Mouse (Mus musculus): ENCODE results near the gene Zfp106. TPM values are rescaled to one million over a fixed set of nuclear protein-coding genes. Genes with fewer than 3 reads are reported as not detected.
A peak's percentile ranks its signal among the peaks of the same experiment; 100 is the strongest.
"Not testable (repeated sequence)": the region's sequence is repeated elsewhere in the genome, so short reads cannot be mapped to it uniquely, and the experiment has no call there.

The Zfp106 gene
- polyA plus RNA-seq, 1 experiment from 2014 or later: 75.0 TPM

DNA sequence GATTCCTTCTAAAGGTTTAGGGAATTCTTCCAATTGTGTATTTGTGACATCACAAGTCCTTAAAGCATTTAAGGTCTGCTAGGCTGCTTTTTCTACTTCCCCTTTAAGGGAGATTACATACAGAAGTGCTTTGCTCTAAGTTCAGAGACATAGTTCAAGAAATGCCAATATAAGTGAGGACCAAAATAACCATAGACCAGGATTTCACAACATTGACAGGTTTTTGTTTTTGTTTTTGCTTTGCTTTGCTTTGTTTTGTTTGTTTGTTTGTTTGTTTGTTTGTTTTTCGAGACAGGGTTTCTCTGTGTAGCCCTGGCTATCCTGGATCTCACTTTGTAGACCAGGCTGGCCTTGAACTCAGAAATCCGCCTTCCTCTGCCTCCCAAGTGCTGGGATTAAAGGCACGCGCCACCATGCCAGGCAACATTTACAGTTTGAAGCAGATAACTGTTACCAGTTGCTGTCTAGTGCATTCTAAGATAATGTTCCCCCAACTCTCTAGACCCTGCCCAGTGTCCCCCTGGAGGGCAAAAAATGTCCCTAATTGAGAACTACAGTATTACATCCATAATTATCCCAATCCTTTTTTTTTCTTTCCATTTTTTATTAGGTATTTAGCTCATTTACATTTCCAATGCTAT is 1.0 kb upstream of the Zfp106 start:
- Histone ChIP-seq H3K4me1 (replicated peaks; ENCODE audit: control insufficient read depth, insufficient read depth, low read length) (peaks cover 15% of the 10 kb centered on the region), H3K27ac (ENCODE audit: low read depth, low read length) (peak overlapping the region; percentile 79), H3K4me2 (peak overlapping the region; percentile 19; the same call in 1 of the 2 replicates)
- WGBS: 63% methylated on average over 4 of the region's 4 CpGs
- not testable (repeated sequence) for H3K4me3 ChIP-seq (ENCODE audit: low read depth, low read length); H3K9ac ChIP-seq (ENCODE audit: low read depth, low read length); H3K27me3 ChIP-seq (replicated peaks; ENCODE audit: control insufficient read depth, insufficient read depth, low read length); DNase-seq (ENCODE audit: low spot score); ATAC-seq (replicated peaks; ENCODE audit: low FRiP score); H3K36me3 ChIP-seq (ENCODE audit: control insufficient read depth, insufficient read depth, low read length); H3K9me3 ChIP-seq (ENCODE audit: control insufficient read depth, low read length)

DNA sequence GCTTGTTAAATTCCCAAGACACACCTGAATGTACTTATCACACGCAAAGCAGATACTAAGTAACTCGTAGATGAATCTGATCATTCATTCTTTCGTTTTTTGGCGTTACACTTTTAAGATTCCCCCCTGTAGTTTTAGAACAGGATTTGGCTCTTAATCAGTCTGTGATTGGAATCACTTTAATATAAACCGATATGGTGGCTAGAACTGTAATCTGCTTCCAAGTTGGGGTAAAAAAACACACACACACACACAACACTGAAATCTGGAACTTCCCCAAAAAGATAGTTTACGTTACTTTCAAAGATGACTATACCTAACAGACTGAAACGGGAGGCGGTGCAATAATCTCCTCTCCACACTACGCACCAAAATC is 796 bp downstream of the Zfp106 start:
- DNase-seq (ENCODE audit: low spot score): no peak
- Histone ChIP-seq H3K27me3 (replicated peaks; ENCODE audit: control insufficient read depth, insufficient read depth, low read length) (no peaks in the 10 kb centered on the region), H3K4me1 (replicated peaks; ENCODE audit: control insufficient read depth, insufficient read depth, low read length) (peaks cover 12% of the 10 kb centered on the region), H3K36me3 (ENCODE audit: control insufficient read depth, insufficient read depth, low read length) (no peaks in the 10 kb centered on the region), H3K27ac (ENCODE audit: low read depth, low read length) (peak overlapping the region; percentile 80), H3K4me2 (peak overlapping the region; percentile 88), H3K9me3 (ENCODE audit: control insufficient read depth, low read length) (no peaks in the 10 kb centered on the region), H3K4me3 (ENCODE audit: low read depth, low read length) (peak overlapping the region; percentile 91), H3K9ac (ENCODE audit: low read depth, low read length) (peak overlapping the region; percentile 97)
- WGBS: 13% methylated on average over 9 of the region's 9 CpGs
- no peak for ATAC-seq (replicated peaks; ENCODE audit: low FRiP score)

DNA sequence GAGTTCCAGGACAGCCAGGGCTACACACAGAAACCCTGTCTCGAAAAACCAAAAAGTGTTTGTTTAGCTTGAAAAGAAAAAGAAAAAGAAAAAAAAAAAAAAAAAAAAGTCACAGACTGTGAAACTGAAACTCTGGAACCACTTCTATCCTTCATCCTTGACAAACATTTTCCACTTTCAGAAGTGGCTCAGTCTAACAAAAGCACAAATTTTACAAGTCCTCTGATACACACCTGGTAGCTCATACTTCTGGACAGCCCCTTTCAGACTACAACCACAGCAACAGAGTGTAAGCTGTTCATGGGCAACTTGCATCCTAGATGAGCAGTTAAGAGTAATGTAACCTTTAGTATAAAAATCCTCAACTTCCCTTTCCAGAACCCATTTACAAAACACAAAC is 2.1 kb downstream of the Zfp106 start:
- peaks cover 12% of the 10 kb centered on the region for H3K4me1 ChIP-seq (replicated peaks; ENCODE audit: control insufficient read depth, insufficient read depth, low read length)
- ATAC-seq (replicated peaks; ENCODE audit: low FRiP score): no peak

DNA sequence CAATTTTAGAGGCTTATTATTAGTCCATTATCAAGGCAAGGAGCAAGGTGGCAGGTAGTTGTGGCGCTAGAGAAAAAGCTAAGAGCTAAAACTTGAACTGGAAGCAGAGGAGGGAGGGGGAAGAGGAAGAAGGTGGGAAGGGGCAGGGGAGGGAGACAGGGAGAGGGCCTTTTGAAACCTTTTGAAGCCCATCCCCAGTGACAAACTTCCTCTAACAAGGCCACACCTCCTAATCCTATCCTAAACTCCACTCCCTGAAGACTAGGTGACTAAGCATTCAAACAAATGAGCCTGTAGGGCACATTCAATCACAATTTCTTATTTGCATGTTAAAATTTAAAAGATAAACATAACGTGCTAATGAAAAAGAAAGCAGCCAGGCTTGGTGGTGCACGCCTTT is 4.8 kb downstream of the Zfp106 start:
- no peaks in the 10 kb centered on the region for H3K9me3 ChIP-seq (ENCODE audit: control insufficient read depth, low read length)
- no peak overlapping the region for H3K9ac ChIP-seq (ENCODE audit: low read depth, low read length)
- H3K27me3 ChIP-seq (replicated peaks; ENCODE audit: control insufficient read depth, insufficient read depth, low read length): no peaks in the 10 kb centered on the region
- no peak overlapping the region for H3K4me2 ChIP-seq
- no peak for DNase-seq (ENCODE audit: low spot score)
- peaks cover under 1% of the 10 kb centered on the region; the same call in 1 of the 2 replicates for H3K4me1 ChIP-seq (replicated peaks; ENCODE audit: control insufficient read depth, insufficient read depth, low read length)
- no peak for ATAC-seq (replicated peaks; ENCODE audit: low FRiP score)
- no peak overlapping the region for H3K4me3 ChIP-seq (ENCODE audit: low read depth, low read length)
- H3K36me3 ChIP-seq (ENCODE audit: control insufficient read depth, insufficient read depth, low read length): peaks cover 6% of the 10 kb centered on the region; the same call in 1 of the 2 replicates
- H3K27ac ChIP-seq (ENCODE audit: low read depth, low read length): no peak overlapping the region
- WGBS: 62% methylated on average over 3 of the region's 3 CpGs

More for the DNA sequence above, 2.1 kb downstream of the Zfp106 start:
- Histone ChIP-seq H3K4me3 (ENCODE audit: low read depth, low read length) (no peak overlapping the region), H3K9ac (ENCODE audit: low read depth, low read length) (no peak overlapping the region), H3K36me3 (ENCODE audit: control insufficient read depth, insufficient read depth, low read length) (no peaks in the 10 kb centered on the region), H3K4me2 (peak overlapping the region; percentile 88; the same call in 1 of the 2 replicates), H3K27ac (ENCODE audit: low read depth, low read length) (no peak overlapping the region), H3K27me3 (replicated peaks; ENCODE audit: control insufficient read depth, insufficient read depth, low read length) (no peaks in the 10 kb centered on the region), H3K9me3 (ENCODE audit: control insufficient read depth, low read length) (no peaks in the 10 kb centered on the region)
- no peak for DNase-seq (ENCODE audit: low spot score)
- WGBS: 80% methylated on average over 1 of the region's 1 CpGs

DNA sequence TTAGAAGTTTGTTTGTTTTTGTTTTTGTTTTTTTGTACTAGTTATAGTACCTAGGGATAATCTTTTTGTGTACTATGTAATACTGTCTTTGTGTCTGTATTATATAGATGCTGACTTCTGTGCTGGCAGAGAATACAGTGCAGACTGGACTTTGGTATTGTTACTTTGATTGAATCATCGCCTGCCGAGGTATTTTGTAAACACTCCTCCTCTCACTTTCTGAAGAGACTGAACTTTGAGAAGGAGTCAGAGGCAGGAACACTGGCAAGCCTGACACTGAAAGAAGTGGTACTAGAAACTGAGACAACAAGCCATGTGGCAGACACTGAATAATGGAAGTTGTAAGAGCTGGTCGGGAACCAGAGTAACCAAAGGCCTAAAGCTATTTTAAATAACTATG is 6.8 kb downstream of the Zfp106 start:
- Histone ChIP-seq H3K27me3 (replicated peaks; ENCODE audit: control insufficient read depth, insufficient read depth, low read length) (no peaks in the 10 kb centered on the region), H3K4me3 (ENCODE audit: low read depth, low read length) (no peak overlapping the region), H3K27ac (ENCODE audit: low read depth, low read length) (no peak overlapping the region), H3K36me3 (ENCODE audit: control insufficient read depth, insufficient read depth, low read length) (peaks cover 11% of the 10 kb centered on the region; the same call in 1 of the 2 replicates), H3K9me3 (ENCODE audit: control insufficient read depth, low read length) (no peaks in the 10 kb centered on the region), H3K4me2 (no peak overlapping the region), H3K4me1 (replicated peaks; ENCODE audit: control insufficient read depth, insufficient read depth, low read length) (no peaks in the 10 kb centered on the region), H3K9ac (ENCODE audit: low read depth, low read length) (no peak overlapping the region)
- DNase-seq (ENCODE audit: low spot score) (no peak), ATAC-seq (replicated peaks; ENCODE audit: low FRiP score) (no peak)
- 79% methylated on average over 3 of the region's 3 CpGs for WGBS

DNA sequence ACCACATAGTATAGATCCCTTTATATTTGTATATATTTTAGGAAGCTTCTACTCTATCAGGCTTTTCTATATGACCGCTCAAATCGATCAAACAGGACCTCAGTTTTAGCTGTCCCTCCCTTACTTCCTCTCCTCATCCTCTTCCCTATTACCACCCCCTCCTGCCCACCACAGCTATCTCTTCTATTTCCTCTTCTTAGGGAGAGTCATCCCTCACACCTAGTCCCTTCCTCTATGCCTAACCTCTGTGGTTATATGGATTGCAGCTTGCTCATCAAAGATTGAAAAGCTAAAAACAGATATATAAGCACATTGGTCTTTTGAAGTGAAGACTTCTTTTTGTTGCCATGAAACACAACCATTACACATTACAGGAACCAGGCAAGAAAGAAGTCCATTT is 18.9 kb downstream of the Zfp106 start:
- 58% methylated on average over 2 of the region's 2 CpGs for WGBS

DNA sequence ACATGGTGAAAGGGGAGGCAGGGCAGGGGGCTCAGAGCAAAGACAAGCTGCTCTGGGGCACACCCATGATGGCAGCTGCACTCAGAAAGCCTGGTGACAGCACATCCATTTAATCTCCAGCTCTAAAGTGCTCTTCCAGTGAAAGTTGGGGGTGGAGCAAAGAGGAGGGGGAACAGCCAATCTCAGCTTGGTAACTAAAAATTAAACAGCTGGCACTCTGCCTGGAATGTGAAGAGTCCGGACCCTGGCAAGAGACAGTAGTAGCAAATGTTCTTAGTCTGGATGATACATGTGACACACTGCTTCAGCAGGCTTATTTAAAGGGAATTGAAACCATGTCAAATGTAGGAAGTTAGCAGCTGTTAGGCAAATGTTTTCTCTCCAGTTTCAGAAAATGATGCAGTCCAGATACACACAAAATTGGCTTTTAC is 23.9 kb downstream of the Zfp106 start:
- H3K9ac ChIP-seq (ENCODE audit: low read depth, low read length): no peak overlapping the region
- no peak overlapping the region for H3K27ac ChIP-seq (ENCODE audit: low read depth, low read length)
- no peaks in the 10 kb centered on the region for H3K27me3 ChIP-seq (replicated peaks; ENCODE audit: control insufficient read depth, insufficient read depth, low read length)
- no peak overlapping the region for H3K4me3 ChIP-seq (ENCODE audit: low read depth, low read length)
- ATAC-seq (replicated peaks; ENCODE audit: low FRiP score) (no peak), DNase-seq (ENCODE audit: low spot score) (no peak)
- H3K36me3 ChIP-seq (ENCODE audit: control insufficient read depth, insufficient read depth, low read length): peaks cover 14% of the 10 kb centered on the region
- H3K9me3 ChIP-seq (ENCODE audit: control insufficient read depth, low read length): no peaks in the 10 kb centered on the region
- H3K4me1 ChIP-seq (replicated peaks; ENCODE audit: control insufficient read depth, insufficient read depth, low read length): no peaks in the 10 kb centered on the region
- H3K4me2 ChIP-seq: no peak overlapping the region
- WGBS: 59% methylated on average over 1 of the region's 1 CpGs

More for the DNA sequence above, 18.9 kb downstream of the Zfp106 start:
- Histone ChIP-seq H3K9me3 (ENCODE audit: control insufficient read depth, low read length) (no peaks in the 10 kb centered on the region), H3K27me3 (replicated peaks; ENCODE audit: control insufficient read depth, insufficient read depth, low read length) (no peaks in the 10 kb centered on the region), H3K4me1 (replicated peaks; ENCODE audit: control insufficient read depth, insufficient read depth, low read length) (no peaks in the 10 kb centered on the region), H3K4me2 (no peak overlapping the region), H3K36me3 (ENCODE audit: control insufficient read depth, insufficient read depth, low read length) (peaks cover 17% of the 10 kb centered on the region; the same call in 1 of the 2 replicates), H3K9ac (ENCODE audit: low read depth, low read length) (no peak overlapping the region), H3K27ac (ENCODE audit: low read depth, low read length) (no peak overlapping the region), H3K4me3 (ENCODE audit: low read depth, low read length) (no peak overlapping the region)
- DNase-seq (ENCODE audit: low spot score) (no peak), ATAC-seq (replicated peaks; ENCODE audit: low FRiP score) (no peak)

DNA sequence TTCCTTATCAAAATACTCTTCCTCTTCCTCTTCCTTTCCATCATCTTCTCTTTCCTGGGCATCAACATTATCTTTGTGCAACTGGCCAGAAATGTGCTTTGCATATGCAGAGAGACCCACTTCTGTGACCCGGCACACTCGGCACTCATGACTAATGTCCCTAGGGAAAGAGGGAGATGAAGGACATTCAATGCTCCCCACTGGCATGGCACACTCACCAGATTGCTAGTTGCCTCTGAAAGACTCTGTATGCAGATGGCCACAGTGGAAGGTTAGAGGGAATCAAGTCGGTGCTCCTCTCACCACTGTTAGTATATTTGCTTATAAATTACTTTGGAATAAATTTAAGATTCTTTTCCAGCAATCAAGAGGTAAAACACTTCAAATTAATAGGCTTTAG is 24.3 kb downstream of the Zfp106 start:
- H3K9me3 ChIP-seq (ENCODE audit: control insufficient read depth, low read length): no peaks in the 10 kb centered on the region
- H3K4me3 ChIP-seq (ENCODE audit: low read depth, low read length): no peak overlapping the region
- H3K27ac ChIP-seq (ENCODE audit: low read depth, low read length): no peak overlapping the region
- peaks cover 18% of the 10 kb centered on the region for H3K36me3 ChIP-seq (ENCODE audit: control insufficient read depth, insufficient read depth, low read length)
- DNase-seq (ENCODE audit: low spot score) (no peak), ATAC-seq (replicated peaks; ENCODE audit: low FRiP score) (no peak)
- H3K27me3 ChIP-seq (replicated peaks; ENCODE audit: control insufficient read depth, insufficient read depth, low read length): no peaks in the 10 kb centered on the region
- 76% methylated on average over 3 of the region's 3 CpGs for WGBS
- no peak overlapping the region for H3K9ac ChIP-seq (ENCODE audit: low read depth, low read length)
- H3K4me2 ChIP-seq: no peak overlapping the region
- H3K4me1 ChIP-seq (replicated peaks; ENCODE audit: control insufficient read depth, insufficient read depth, low read length): no peaks in the 10 kb centered on the region

DNA sequence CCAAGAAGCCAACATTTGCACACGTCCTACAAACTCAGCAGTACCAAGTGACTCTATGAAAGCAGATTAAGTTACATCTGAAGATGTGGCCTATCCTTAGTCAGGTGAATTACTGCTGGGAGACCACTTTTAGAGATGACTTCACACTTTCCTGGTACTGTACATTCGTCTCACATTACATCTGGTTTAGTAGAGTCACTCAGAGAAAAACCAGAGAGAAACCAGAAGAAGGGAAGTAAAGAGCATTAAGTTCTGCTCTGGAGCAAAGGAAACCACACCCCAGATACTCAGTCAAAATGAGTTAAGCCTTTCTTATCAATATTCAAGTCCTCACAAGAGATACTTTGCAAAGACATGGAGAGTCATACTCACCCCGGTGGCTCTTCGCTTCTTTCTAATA is 32.4 kb downstream of the Zfp106 start:
- H3K27me3 ChIP-seq (replicated peaks; ENCODE audit: control insufficient read depth, insufficient read depth, low read length): no peaks in the 10 kb centered on the region
- DNase-seq (ENCODE audit: low spot score): no peak
- WGBS: 81% methylated on average over 4 of the region's 4 CpGs
- H3K36me3 ChIP-seq (ENCODE audit: control insufficient read depth, insufficient read depth, low read length): peaks cover 49% of the 10 kb centered on the region
- H3K4me3 ChIP-seq (ENCODE audit: low read depth, low read length): no peak overlapping the region
- ATAC-seq (replicated peaks; ENCODE audit: low FRiP score): no peak
- peaks cover 4% of the 10 kb centered on the region; the same call in 1 of the 2 replicates for H3K4me1 ChIP-seq (replicated peaks; ENCODE audit: control insufficient read depth, insufficient read depth, low read length)
- H3K9me3 ChIP-seq (ENCODE audit: control insufficient read depth, low read length): no peaks in the 10 kb centered on the region
- H3K27ac ChIP-seq (ENCODE audit: low read depth, low read length): no peak overlapping the region
- no peak overlapping the region for H3K4me2 ChIP-seq
- no peak overlapping the region for H3K9ac ChIP-seq (ENCODE audit: low read depth, low read length)

All from liver, embryonic 11.5 days (tissue).